Mouse (Mus musculus): ENCODE measurements at regions not wholly inside any gene's neighbourhood (a gene's known extent, or its start where the extent isn't known, plus 50 kb on each side); places are given as distances from the start of the nearest gene placed in this dataset.

GRCm38 (mm10) chr3:80084168-80084567, 199.8 kb downstream of the Fam198b start:
- TF ChIP-seq POLR2A (IDR thresholded peaks at IDR 0.05; ENCODE audit: borderline replicate concordance, extremely low read depth, low read depth, low read length) = no peak
- TF ChIP-seq CTCF (IDR thresholded peaks at IDR 0.05; ENCODE audit: insufficient read depth, low read length) = no peak

Measured in lung, adult 2 months (tissue).